Mouse (Mus musculus) testis, adult 2 months (tissue): ENCODE measurements around the gene Wdr45.
A peak's percentile ranks its signal among the peaks of the same experiment; 100 is the strongest.

ENCODE experiments used
- CTCF ChIP-seq: fragments of 200-500 bp; IDR thresholded peaks from 2 replicates; pipeline ENCODE4 v1.5.1; 2012; ENCODE audit warnings: low read depth, mild to moderate bottlenecking, inconsistent platforms, low read length, moderate library complexity; ENCODE audit not compliant: control insufficient read depth, insufficient read depth, insufficient replicate concordance
- POLR2A ChIP-seq: fragments of 200-500 bp; IDR thresholded peaks from 2 replicates; pipeline ENCODE4 v1.6.1; 2012; ENCODE audit warnings: low read depth, mild to moderate bottlenecking, inconsistent platforms, low read length, moderate library complexity; ENCODE audit not compliant: control insufficient read depth

GRCm38 (mm10) chrX:7679405-7680056, 34.6 kb upstream of the Wdr45 start:
- no peak for TF ChIP-seq POLR2A
- TF ChIP-seq CTCF: peak; percentile 57
